In the genomic region with DNA sequence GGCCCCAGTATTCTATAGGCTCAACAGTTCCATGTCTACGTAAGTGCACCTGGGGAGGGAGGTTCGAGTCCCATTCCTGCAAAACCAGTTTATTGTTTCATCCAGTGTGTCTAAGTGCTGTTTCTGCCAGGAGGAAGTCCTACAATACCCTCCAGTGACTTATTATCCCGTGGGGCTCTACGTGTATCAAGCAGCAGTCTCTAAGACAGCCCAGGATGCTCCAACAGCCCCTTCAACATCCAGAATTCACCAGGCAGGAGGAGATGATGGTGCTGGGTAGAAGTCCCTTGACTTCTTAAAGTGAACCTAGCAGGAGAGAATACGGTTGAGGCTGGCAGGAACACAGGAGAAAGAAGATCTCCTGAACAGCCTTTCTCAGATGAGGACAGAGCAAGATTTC, we compare ENCODE assay signal across 8 mouse cellular contexts. TPM values are rescaled to one million over a fixed set of nuclear protein-coding genes. Genes with fewer than 3 reads are reported as not detected.
A peak's percentile ranks its signal among the peaks of the same experiment; 100 is the strongest.
DNase-seq lines count a peak whose midpoint lies in the region; ATAC-seq and TF ChIP-seq lines count a peak whose summit lies in the region.

No protein-coding gene starts in this region.

- H3K27me3 ChIP-seq in lung, embryonic 16.5 days (ENCODE audit: control insufficient read depth, insufficient read depth, low read depth, low read length): no peaks in the 10 kb centered on the region
- H3K27me3 ChIP-seq in forebrain, embryonic 12.5 days: peaks cover 20% of the 10 kb centered on the region
- H3K27me3 ChIP-seq in limb, embryonic 13.5 days: no peaks in the 10 kb centered on the region
- H3K27me3 ChIP-seq in small intestine, adult 2 months (ENCODE audit: control insufficient read depth, insufficient read depth, low read length): no peaks in the 10 kb centered on the region

- peak overlapping the region; percentile 97 for H3K9ac ChIP-seq in lung, embryonic 16.5 days (ENCODE audit: low read length)
- peak overlapping the region; percentile 77 for H3K9ac ChIP-seq in forebrain, embryonic 12.5 days
- H3K9ac ChIP-seq in limb, embryonic 13.5 days: peak overlapping the region; percentile 98

- peak overlapping the region; percentile 77 for H3K4me3 ChIP-seq in lung, embryonic 16.5 days (ENCODE audit: low read length)
- peak overlapping the region; percentile 58 for H3K4me3 ChIP-seq in forebrain, embryonic 12.5 days (replicated peaks)
- peak overlapping the region; percentile 87 for H3K4me3 ChIP-seq in limb, embryonic 13.5 days
- peak overlapping the region; percentile 80 for H3K4me3 ChIP-seq in small intestine, adult 2 months (ENCODE audit: low read depth, low read length)

- peak overlapping the region; percentile 75 for H3K4me2 ChIP-seq in lung, embryonic 16.5 days (ENCODE audit: low read depth, low read length)
- peak overlapping the region; percentile 92 for H3K4me2 ChIP-seq in forebrain, embryonic 12.5 days
- H3K4me2 ChIP-seq in limb, embryonic 13.5 days (replicated peaks): peak overlapping the region; percentile 88

- H3K27ac ChIP-seq in lung, embryonic 16.5 days (ENCODE audit: low read length): peak overlapping the region; percentile 94
- no peak overlapping the region for H3K27ac ChIP-seq in forebrain, embryonic 12.5 days
- peak overlapping the region; percentile 97 for H3K27ac ChIP-seq in limb, embryonic 13.5 days
- peak overlapping the region; percentile 8; the same call in 1 of the 2 replicates for H3K27ac ChIP-seq in small intestine, adult 2 months (ENCODE audit: insufficient read depth, low read depth, low read length)

- intact Hi-C loops in gastrocnemius, postnatal 14 days (cut with DNase I; ENCODE audit: low total_unique reads): no loop called here

- H3K4me1 ChIP-seq in lung, embryonic 16.5 days (replicated peaks; ENCODE audit: control insufficient read depth, insufficient read depth, low read length): peaks cover 27% of the 10 kb centered on the region
- peaks cover 20% of the 10 kb centered on the region for H3K4me1 ChIP-seq in forebrain, embryonic 12.5 days
- H3K4me1 ChIP-seq in limb, embryonic 13.5 days: peaks cover 63% of the 10 kb centered on the region
- peaks cover 21% of the 10 kb centered on the region; the same call in 1 of the 2 replicates for H3K4me1 ChIP-seq in small intestine, adult 2 months (ENCODE audit: control insufficient read depth, insufficient read depth, insufficient read length, low read length)

- no peaks in the 10 kb centered on the region for H3K36me3 ChIP-seq in lung, embryonic 16.5 days (ENCODE audit: control insufficient read depth, insufficient read depth, low read length)
- H3K36me3 ChIP-seq in forebrain, embryonic 12.5 days (replicated peaks): no peaks in the 10 kb centered on the region
- 0 out of 2 replicates have a peak, but pooled peaks cover 9% of the 10 kb centered on the region for H3K36me3 ChIP-seq in limb, embryonic 13.5 days
- no peaks in the 10 kb centered on the region for H3K36me3 ChIP-seq in small intestine, adult 2 months (ENCODE audit: control insufficient read depth, insufficient read depth, low read length)

- TF ChIP-seq CTCF in small intestine, adult 2 months (IDR thresholded peaks at IDR 0.05; ENCODE audit: extremely low read depth, insufficient read length, insufficient replicate concordance, low read depth, low read length): no peak

- 29% methylated on average over 5 of the region's 5 CpGs for WGBS in lung, embryonic 16.5 days
- 44% methylated on average over 5 of the region's 5 CpGs for WGBS in forebrain, embryonic 12.5 days
- 29% methylated on average over 5 of the region's 5 CpGs for WGBS in limb, embryonic 13.5 days
- WGBS in small intestine, adult 2 months: 22% methylated on average over 5 of the region's 5 CpGs

- no peaks in the 10 kb centered on the region for H3K9me3 ChIP-seq in lung, embryonic 16.5 days (ENCODE audit: control insufficient read depth, low read length)
- H3K9me3 ChIP-seq in forebrain, embryonic 12.5 days: no peaks in the 10 kb centered on the region
- no peaks in the 10 kb centered on the region; the same call in 1 of the 2 replicates for H3K9me3 ChIP-seq in limb, embryonic 13.5 days

- no peak for DNase-seq in lung, postnatal 10 days
- DNase-seq in gastrocnemius, postnatal 14 days: no peak
- DNase-seq in gastrocnemius, postnatal 10 days: no peak
- DNase-seq in spleen, postnatal 36 days (ENCODE audit: low spot score in 2 of 2): no peak

- no peak for TF ChIP-seq POLR2A in small intestine, adult 2 months (IDR thresholded peaks at IDR 0.05; ENCODE audit: low read depth, low read length)

- no peak for ATAC-seq in lung, embryonic 16.5 days (ENCODE audit: low read depth)
- no peak for ATAC-seq in forebrain, embryonic 12.5 days (ENCODE audit: low FRiP score)
- ATAC-seq in limb, embryonic 13.5 days (ENCODE audit: low FRiP score, low read depth): no peak

RNA-seq across cellular contexts. Expression of gene Tns3, which starts 0.5 kb away (rescaled TPM):
- polyA plus RNA-seq in lung, embryonic 16.5 days (2015; fragmentation: Nextera tagmentation; extraction: Ambion mirVana): 54.2 and 58.1 TPM in 2 replicates
- 10.2 and 11.4 TPM in 2 replicates for polyA plus RNA-seq in forebrain, embryonic 12.5 days (2016; fragmentation: Nextera tagmentation; extraction: Ambion mirVana)
- polyA plus RNA-seq in limb, embryonic 13.5 days (2015; fragmentation: Nextera tagmentation; extraction: Ambion mirVana): 42.9 and 45.3 TPM in 2 replicates
- polyA plus RNA-seq in small intestine, adult 2 months (2012; rRNA removed): 13.3 and 24.9 TPM in 2 replicates
- 10 to 100 TPM; 10.9 to 12.1 TPM for total RNA-seq in gastrocnemius, postnatal 14 days (2021)
- 10 to 100 TPM; 16.7 to 21.3 TPM for total RNA-seq in gastrocnemius, postnatal 10 days (2021)
